Mouse (Mus musculus): ENCODE measurements around the gene Prpf40b. TPM values are rescaled to one million over a fixed set of nuclear protein-coding genes. Genes with fewer than 3 reads are reported as not detected.
"Not testable (repeated sequence)": the region's sequence is repeated elsewhere in the genome, so short reads cannot be mapped to it uniquely, and the experiment has no call there.

Prpf40b gene
- 67.8 and 74.1 TPM in 2 replicates for polyA plus RNA-seq (2012; rRNA removed)

- DNase-seq (ENCODE audit: low spot score) = peak; percentile 93
Measured at GRCm38 (mm10) chr15:99294813-99295374, at the start of gene Prpf40b. TSS of gene Prpf40b (plus strand) at chr15:99295087.

- DNase-seq (ENCODE audit: low spot score) = not testable (repeated sequence)
Measured at GRCm38 (mm10) chr15:99246736-99247135, 48.2 kb upstream of the Prpf40b start.

DNA sequence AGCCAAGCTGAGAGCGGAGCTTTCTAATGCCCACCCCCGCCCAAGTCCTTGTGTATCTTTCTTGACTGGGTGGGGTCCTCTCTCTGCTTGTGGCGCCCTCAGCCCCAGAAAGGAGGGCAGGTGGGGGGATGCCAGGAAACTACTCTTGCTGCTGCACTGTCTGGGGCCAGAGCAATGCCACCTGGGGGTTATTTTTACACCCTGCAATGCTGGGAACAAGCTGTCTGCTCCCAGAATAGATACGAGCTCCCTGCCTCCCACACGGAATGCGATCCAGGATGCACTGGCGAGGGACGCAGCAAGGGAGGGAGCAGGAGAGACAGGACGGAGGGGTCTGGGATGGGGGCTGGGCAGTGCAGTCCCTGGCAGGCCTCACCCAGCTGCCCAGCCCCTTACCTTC is 45.9 kb upstream of the Prpf40b start:
- no peak for DNase-seq (ENCODE audit: low spot score)

DNA sequence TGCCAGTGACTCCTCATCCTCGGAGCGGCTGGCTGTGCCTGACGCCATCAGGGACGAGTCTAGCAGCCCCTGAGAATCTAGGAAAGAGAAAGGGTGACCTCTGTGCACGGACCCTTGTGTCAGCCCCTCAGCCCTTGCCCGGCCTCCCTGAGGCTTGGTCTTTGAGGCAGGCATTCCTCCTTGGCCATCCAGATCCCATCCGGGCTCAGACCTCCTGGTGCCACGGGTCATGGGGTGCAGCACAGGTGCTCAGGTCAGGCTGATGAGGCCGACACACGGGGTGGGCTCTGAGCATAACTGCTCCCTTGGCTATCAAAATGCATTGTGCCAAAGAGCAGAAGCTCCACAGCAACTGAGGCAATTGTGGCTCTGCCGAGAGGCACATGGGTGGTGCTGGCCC is 44.9 kb upstream of the Prpf40b start:
- DNase-seq (ENCODE audit: low spot score) = no peak

- not testable (repeated sequence) for DNase-seq (ENCODE audit: low spot score)
Measured at GRCm38 (mm10) chr15:99251111-99251510, 43.8 kb upstream of the Prpf40b start.

DNA sequence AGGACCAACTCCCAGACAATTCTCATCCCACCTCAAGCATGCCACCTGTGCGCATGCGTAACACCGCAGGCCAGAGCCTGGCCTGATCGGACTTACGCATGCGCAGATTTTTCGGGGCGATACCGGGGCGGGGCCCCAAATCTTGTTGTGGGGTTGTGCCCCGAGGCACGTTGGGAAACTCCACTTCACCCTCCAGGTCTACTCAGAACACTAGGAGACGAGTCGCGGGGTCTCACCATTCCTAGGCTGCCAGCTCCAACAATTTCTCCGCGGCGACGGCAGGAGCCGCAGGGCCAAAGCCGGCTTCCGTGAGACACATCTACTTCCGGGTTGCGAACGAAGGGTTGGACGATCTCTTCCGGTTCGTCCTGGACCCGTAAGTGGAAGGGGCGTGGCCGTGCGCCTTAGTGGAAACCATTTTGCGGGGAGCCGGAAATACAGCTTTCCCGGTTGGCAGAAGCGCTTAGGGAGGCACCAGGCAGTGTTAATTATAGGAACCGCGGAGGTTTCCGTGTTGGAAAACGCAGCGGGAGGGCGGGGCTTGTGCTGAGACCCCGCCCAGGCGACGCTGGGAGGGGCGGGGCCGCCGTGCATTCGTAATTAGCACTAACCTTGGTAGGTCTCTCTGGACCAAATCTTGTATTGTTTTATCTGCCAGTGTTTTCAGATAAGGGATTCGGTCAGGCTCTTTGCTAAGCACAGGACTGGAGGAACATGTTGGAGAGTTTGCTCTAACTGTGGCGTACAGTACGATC is 43.1 kb upstream of the Prpf40b start, which contains the start of gene Mcrs1:
Gene Mcrs1, minus strand, starts transcription at position 336 of the 755 bp plus-strand sequence.
- DNase-seq (ENCODE audit: low spot score) = peak; percentile 92

GRCm38 (mm10) chr15:99252381-99253174 is 42.3 kb upstream of the Prpf40b start:
- no peak for DNase-seq (ENCODE audit: low spot score)

- not testable (repeated sequence) for DNase-seq (ENCODE audit: low spot score)
Measured at GRCm38 (mm10) chr15:99253175-99253479, 41.8 kb upstream of the Prpf40b start.

DNA sequence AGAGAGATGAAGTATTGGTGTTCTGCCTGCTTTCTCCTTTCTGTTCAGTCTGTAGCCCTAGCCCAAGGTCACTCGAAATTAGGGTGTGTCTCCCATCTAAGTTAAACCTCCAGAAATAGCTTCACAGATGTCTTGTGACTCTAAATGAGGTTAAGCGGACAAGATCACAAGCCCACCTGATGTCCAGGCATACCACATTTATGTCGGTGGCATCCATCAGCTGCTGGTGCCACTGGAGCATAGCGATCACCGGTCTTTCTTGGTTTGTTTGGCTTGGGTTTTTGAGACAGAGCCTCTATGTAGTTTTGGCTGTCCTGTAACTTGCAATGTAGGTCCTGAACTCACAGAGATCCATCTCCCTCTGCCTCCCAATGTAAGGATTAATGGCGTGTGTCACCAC is 41.1 kb upstream of the Prpf40b start:
- no peak for DNase-seq (ENCODE audit: low spot score)

DNA sequence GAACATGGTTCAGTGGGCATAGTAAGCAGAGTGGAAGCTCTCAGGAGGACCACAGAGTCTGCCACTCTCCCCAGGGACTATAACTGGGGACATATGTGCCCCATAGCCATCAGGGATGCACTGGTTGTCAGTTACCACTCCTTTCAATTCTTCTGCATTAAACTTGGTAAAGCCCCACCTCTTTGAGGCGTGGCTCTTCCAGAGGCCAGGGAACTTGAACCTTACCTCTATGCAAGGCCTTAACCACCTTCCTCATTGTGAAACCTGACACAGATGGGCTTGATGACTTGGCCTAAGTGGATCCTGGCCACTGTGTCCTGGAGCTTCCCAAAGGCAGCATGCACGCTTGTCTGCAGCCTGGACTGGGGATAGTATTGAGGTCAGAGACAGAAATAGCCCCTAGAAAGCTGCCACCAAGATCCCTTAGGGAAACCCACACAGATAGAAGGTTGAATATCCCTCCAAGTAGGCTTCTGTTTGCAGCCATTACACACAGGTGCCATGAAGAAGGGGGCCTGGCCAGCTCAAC is 40.3 kb upstream of the Prpf40b start:
- DNase-seq (ENCODE audit: low spot score) = no peak

GRCm38 (mm10) chr15:99255241-99255749 is 39.6 kb upstream of the Prpf40b start:
- no peak for DNase-seq (ENCODE audit: low spot score)

DNA sequence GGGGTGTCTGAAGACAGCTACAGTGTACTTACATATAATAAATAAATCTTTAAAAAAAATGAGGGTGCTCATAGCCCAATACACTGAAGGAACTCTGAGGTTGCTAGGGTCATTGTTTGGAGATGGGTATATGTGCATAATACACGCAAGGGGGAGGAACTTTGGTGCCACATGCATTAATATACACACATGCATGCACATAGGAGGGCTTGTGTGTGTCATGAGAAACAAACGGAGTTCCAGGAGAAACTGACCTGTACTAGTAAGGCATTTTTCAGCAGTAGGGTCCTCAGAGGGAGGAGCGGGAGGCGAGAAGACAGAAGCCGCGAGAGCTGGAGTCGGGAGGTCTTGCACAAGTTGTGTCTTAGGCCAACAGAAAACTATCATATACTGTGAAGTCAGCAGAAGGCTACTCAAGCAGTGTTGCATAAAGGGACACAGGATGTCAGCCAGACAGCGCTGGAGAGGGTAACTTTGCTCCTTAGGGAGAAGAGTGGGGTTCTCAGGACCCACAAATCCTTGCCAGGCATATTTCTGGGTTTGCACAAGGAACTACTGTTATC is 35.6 kb upstream of the Prpf40b start:
- DNase-seq (ENCODE audit: low spot score) = no peak

DNA sequence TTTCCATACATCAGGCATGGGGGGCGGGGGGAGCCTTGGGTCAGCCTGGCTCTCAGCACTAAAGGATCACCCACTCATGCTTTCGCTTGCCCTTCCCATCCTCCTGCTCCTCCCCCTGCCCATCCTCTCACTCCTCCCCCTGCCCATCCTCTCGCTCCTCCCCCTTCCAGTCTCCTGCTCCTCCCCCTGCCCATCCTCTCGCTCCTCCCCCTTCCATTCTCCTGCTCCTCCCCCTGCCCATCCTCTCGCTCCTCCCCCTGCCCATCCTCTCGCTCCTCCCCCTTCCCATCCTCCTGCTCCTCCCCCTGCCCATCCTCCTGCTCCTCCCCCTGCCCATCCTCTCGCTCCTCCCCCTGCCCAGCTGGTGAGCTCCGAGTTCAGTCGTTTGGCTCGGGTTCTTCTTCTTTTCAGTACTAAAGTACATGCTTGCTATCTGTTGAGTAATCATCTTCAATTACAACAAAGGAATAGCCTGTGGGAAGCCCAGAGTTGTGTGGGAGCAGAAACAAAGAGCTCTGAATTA is 35.1 kb upstream of the Prpf40b start:
- no peak for DNase-seq (ENCODE audit: low spot score)

DNA sequence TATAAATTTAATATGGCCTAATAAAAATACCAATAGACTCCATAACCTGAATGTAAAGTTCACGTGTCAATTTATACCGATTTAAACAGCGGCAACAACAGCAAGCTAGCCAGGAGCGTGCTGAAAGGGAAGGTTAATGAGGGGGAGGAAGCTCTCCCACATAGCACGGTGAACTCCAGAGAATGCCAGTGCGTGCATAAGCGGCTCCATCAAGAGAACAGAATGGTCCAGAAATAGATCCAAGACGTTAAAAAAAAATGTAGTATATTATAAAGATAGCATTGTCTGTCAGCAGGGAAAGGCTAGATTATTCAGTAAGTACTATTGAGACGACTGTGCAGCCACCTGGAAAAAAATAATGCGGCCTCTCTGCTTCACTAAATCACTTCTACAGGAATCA is 32.2 kb upstream of the Prpf40b start:
- DNase-seq (ENCODE audit: low spot score) = no peak

GRCm38 (mm10) chr15:99264363-99264762 is 30.5 kb upstream of the Prpf40b start:
- DNase-seq (ENCODE audit: low spot score) = no peak

- no peak for DNase-seq (ENCODE audit: low spot score)
Measured at GRCm38 (mm10) chr15:99265679-99266078, 29.2 kb upstream of the Prpf40b start.

DNA sequence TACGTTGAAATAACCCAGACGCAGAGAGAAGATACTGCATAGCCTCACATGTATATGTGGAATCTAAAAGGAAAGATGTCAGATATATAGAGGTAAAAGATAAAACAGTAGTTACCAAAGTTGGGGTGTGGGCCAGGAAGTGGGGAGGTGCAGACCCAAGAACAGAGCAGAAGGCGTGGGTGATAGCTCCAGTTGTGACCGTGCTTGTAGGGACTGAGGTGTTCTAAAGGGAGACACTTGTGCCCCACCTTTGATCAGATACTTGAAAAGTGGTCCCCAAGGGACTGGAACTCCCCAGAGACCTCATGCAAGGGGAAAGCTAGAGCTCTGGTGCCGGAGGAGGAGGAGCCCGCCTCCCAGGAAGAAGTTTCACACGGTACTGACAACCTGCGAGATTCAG is 18.8 kb upstream of the Prpf40b start:
- DNase-seq (ENCODE audit: low spot score) = no peak

GRCm38 (mm10) chr15:99278271-99278670 is 16.6 kb upstream of the Prpf40b start:
- DNase-seq (ENCODE audit: low spot score) = no peak

GRCm38 (mm10) chr15:99283456-99283855 is 11.4 kb upstream of the Prpf40b start:
- no peak for DNase-seq (ENCODE audit: low spot score)

DNA sequence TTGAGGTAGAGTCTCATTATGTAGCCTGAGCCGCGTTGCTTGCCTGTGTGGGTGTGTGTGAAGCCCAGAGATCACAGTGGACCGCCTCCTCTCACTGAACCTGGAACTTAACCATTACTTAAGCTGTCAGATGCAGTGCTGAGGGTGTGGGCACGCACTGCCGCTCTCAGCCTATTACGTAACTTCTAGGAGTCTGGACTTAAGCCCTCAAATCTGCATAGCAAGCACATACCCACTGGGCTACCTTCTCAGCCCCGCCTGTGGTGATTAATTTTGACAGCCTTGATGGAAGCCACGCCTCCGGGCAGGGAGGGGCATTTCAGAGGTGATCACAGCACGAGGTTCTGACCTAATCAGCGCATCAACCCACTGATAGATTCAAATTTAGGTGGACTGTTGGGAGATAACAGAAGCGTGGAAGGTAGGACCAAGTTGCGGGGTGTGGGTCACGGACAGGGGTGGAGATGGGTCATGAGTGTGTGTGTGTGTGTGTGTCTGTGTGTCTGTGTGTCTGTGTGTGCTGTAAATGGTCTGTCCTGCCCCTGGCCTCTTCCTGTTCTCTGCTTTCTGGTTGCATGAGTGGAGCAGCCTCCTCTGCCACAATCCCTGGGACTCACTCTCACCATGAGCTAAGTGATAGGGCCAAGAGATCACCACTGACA is 10.2 kb upstream of the Prpf40b start:
- no peak for DNase-seq (ENCODE audit: low spot score)

DNA sequence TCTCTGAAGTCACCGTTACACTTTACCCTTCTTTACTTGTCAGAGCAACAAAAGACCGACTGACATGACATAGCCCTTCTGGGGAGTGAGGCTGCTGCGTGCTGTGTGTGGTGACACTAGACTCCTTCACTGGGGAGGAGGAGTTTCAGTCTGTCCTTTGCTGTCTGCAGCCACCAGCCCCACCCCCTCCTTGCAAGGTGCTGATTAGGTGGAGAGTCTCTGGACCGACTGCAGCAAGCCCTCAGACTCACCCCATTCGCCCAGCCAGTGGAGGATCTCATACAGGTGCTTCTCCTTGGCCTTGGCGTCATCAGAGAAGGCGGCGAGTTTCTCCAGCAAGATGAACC is 9.7 kb upstream of the Prpf40b start:
- DNase-seq (ENCODE audit: low spot score) = no peak

Measured in urinary bladder, adult 2 months (tissue).